Mouse (Mus musculus) CH12.LX (cell line): ENCODE measurements around the gene Slc47a1. TPM values are rescaled to one million over a fixed set of nuclear protein-coding genes. Genes with fewer than 3 reads are reported as not detected.

Source experiments
- DNase-seq: peaks from one replicate; pipeline ENCODE4 v3.0.0-alpha.2; 2013; ENCODE audit errors: extremely low read depth
- H3K27ac ChIP-seq: 2 replicates; pipeline ENCODE4 v1.5.1; 2012; ENCODE audit warnings: low read depth, mild to moderate bottlenecking, control low read depth, moderate library complexity; ENCODE audit not compliant: insufficient read depth
- H3K27me3 ChIP-seq: replicated peaks from 2 replicates; pipeline ENCODE3; 2012; ENCODE audit warnings: inconsistent platforms
- H3K36me3 ChIP-seq, 2 experiments: replicated peaks in 1 of 2; 2 replicates each; pipeline versions ENCODE3 to v1.6.1; 2012; ENCODE audit warnings: inconsistent platforms in 1 of 2, low read length in 1 of 2, mild to moderate bottlenecking in 1 of 2, mixed read lengths in 1 of 2, moderate library complexity in 1 of 2; ENCODE audit not compliant: control insufficient read depth in 1 of 2, insufficient read depth in 1 of 2
- H3K4me1 ChIP-seq, 2 experiments: 2 replicates each; pipeline ENCODE4 v1.6.1; 2012; ENCODE audit warnings: inconsistent platforms in 1 of 2, moderate library complexity in 1 of 2; ENCODE audit not compliant: insufficient read depth in 2 of 2, control insufficient read depth in 1 of 2
- H3K4me2 ChIP-seq: 2 replicates; pipeline ENCODE4 v1.6.1; 2012; ENCODE audit warnings: low read depth, mild to moderate bottlenecking, control low read depth; ENCODE audit not compliant: poor library complexity, insufficient read depth, severe bottlenecking
- H3K4me3 ChIP-seq, 3 experiments: fragments of 150-350 bp in 1 of 3; sonication (generic) in 1 of 3; replicated peaks in 1 of 3; 2 replicates each; pipeline versions ENCODE3 to v1.5.1; 2011 to 2012; ENCODE audit warnings: low read depth in 2 of 3, low read length in 2 of 3, mild to moderate bottlenecking in 2 of 3, moderate library complexity in 2 of 3, control low read depth in 1 of 3, improper control_type of control experiment in 1 of 3, inconsistent platforms in 1 of 3, mixed read lengths in 1 of 3; ENCODE audit not compliant: poor library complexity in 1 of 3
- H3K79me2 ChIP-seq: replicated peaks from 2 replicates; pipeline ENCODE4 v1.6.1; 2012; ENCODE audit warnings: mild to moderate bottlenecking, moderate library complexity; ENCODE audit not compliant: control insufficient read depth, poor library complexity, insufficient read depth, severe bottlenecking; ENCODE audit errors: extremely low read depth
- H3K9ac ChIP-seq: 2 replicates; pipeline ENCODE4 v1.6.1; 2012; ENCODE audit warnings: low read depth, mild to moderate bottlenecking, control low read depth, moderate library complexity; ENCODE audit not compliant: insufficient read depth
- H3K9me3 ChIP-seq: replicated peaks from 2 replicates; pipeline ENCODE3; 2012; ENCODE audit warnings: low read length, inconsistent platforms, mixed read lengths
- BHLHE40 ChIP-seq: IDR thresholded peaks from 2 replicates; pipeline ENCODE4 v1.6.1; 2011; ENCODE audit warnings: mild to moderate bottlenecking, low read depth, low read length, improper control_type of control experiment
- CHD1 ChIP-seq: IDR thresholded peaks from 2 replicates; pipeline ENCODE4 v1.6.1; 2012; ENCODE audit warnings: low read depth, low read length, improper control_type of control experiment, inconsistent platforms
- CHD2 ChIP-seq: IDR thresholded peaks from 2 replicates; pipeline ENCODE4 v1.6.1; 2011; ENCODE audit warnings: low read length, improper control_type of control experiment
- CTCF ChIP-seq, 2 experiments: IDR thresholded peaks in 1 of 2; conservative IDR thresholded peaks in 1 of 2; 2 replicates each; pipeline ENCODE4 v1.5.1; 2011 to 2012; ENCODE audit warnings: low read depth in 2 of 2, low read length in 2 of 2, improper control_type of control experiment in 1 of 2, inconsistent platforms in 1 of 2, mild to moderate bottlenecking in 1 of 2, moderate library complexity in 1 of 2
- ELF1 ChIP-seq: IDR thresholded peaks from 2 replicates; pipeline ENCODE4 v1.6.1; 2014; ENCODE audit warnings: low read depth, mild to moderate bottlenecking, inconsistent platforms, low read length, improper control_type of control experiment
- EP300 ChIP-seq: IDR thresholded peaks from 2 replicates; pipeline ENCODE4 v1.6.1; 2011; ENCODE audit warnings: low read length, improper control_type of control experiment
- ETS1 ChIP-seq: conservative IDR thresholded peaks from 2 replicates; pipeline ENCODE4 v1.6.1; 2012; ENCODE audit warnings: low read depth, mild to moderate bottlenecking, inconsistent platforms, low read length, improper control_type of control experiment, moderate library complexity
- GABPA ChIP-seq: IDR thresholded peaks from 2 replicates; pipeline ENCODE4 v1.6.1; 2012; ENCODE audit warnings: low read depth, low read length, improper control_type of control experiment, inconsistent platforms; ENCODE audit not compliant: insufficient replicate concordance
- HCFC1 ChIP-seq: IDR thresholded peaks from 2 replicates; pipeline ENCODE4 v1.6.1; 2012; ENCODE audit warnings: low read depth, mild to moderate bottlenecking, inconsistent platforms, low read length, improper control_type of control experiment
- IRF4 ChIP-seq: IDR thresholded peaks from 2 replicates; pipeline ENCODE4 v1.6.1; 2014; ENCODE audit warnings: low read depth, mild to moderate bottlenecking, inconsistent platforms, low read length, improper control_type of control experiment
- JUN ChIP-seq: IDR thresholded peaks from 2 replicates; pipeline ENCODE4 v1.6.1; 2011; ENCODE audit warnings: low read depth, mild to moderate bottlenecking, low read length, improper control_type of control experiment, moderate library complexity; ENCODE audit not compliant: insufficient read depth
- MAX ChIP-seq: IDR thresholded peaks from 2 replicates; pipeline ENCODE4 v1.6.1; 2011; ENCODE audit warnings: low read length, improper control_type of control experiment
- MAZ ChIP-seq: IDR thresholded peaks from 2 replicates; pipeline ENCODE4 v1.6.1; 2012; ENCODE audit warnings: low read depth, mild to moderate bottlenecking, inconsistent platforms, low read length, improper control_type of control experiment, moderate library complexity
- MEF2A ChIP-seq: IDR thresholded peaks from 2 replicates; pipeline ENCODE4 v1.6.1; 2014; ENCODE audit warnings: low read depth, mild to moderate bottlenecking, inconsistent platforms, low read length, improper control_type of control experiment, borderline replicate concordance
- NRF1 ChIP-seq: IDR thresholded peaks from 2 replicates; pipeline ENCODE4 v1.6.1; 2014; ENCODE audit warnings: low read depth, mild to moderate bottlenecking, inconsistent platforms, low read length, improper control_type of control experiment, moderate library complexity
- PAX5 ChIP-seq: IDR thresholded peaks from 2 replicates; pipeline ENCODE4 v1.6.1; 2012; ENCODE audit warnings: low read length, inconsistent platforms, mixed read lengths
- POLR2A ChIP-seq: IDR thresholded peaks from 2 replicates; pipeline ENCODE4 v1.6.1; 2011; ENCODE audit warnings: low read depth, mild to moderate bottlenecking, improper control_type of control experiment, low read length
- POLR2AphosphoS2 ChIP-seq: IDR thresholded peaks from 2 replicates; pipeline ENCODE4 v1.6.1; 2011; ENCODE audit warnings: low read depth, low read length, improper control_type of control experiment
- RAD21 ChIP-seq: IDR thresholded peaks from 2 replicates; pipeline ENCODE4 v1.6.1; 2011; ENCODE audit warnings: low read depth, mild to moderate bottlenecking, low read length, improper control_type of control experiment, moderate library complexity
- RCOR1 ChIP-seq: conservative IDR thresholded peaks from 2 replicates; pipeline ENCODE4 v1.6.1; 2012; ENCODE audit warnings: low read depth, mild to moderate bottlenecking, inconsistent platforms, low read length, improper control_type of control experiment
- SIN3A ChIP-seq: IDR thresholded peaks from 2 replicates; pipeline ENCODE4 v1.6.1; 2012; ENCODE audit warnings: low read length, improper control_type of control experiment, inconsistent platforms
- UBTF ChIP-seq: IDR thresholded peaks from 2 replicates; pipeline ENCODE4 v1.6.1; 2012; ENCODE audit warnings: low read depth, mild to moderate bottlenecking, inconsistent platforms, low read length, improper control_type of control experiment, moderate library complexity
- USF2 ChIP-seq: conservative IDR thresholded peaks from 2 replicates; pipeline ENCODE4 v1.6.1; 2011; ENCODE audit warnings: low read depth, low read length, improper control_type of control experiment
- ZMIZ1 ChIP-seq: IDR thresholded peaks from 2 replicates; pipeline ENCODE4 v1.6.1; 2012; ENCODE audit warnings: low read depth, mild to moderate bottlenecking, inconsistent platforms, low read length, improper control_type of control experiment
- dilution Hi-C: fragments of 300-500 bp; cut with MboI; formaldehyde crosslinking; loops from 2 replicates; pipeline ENCODE4 v1.14.3; 2020; ENCODE audit warnings: low sequenced_read_pairs; ENCODE audit not compliant: extremely low pct_unique_long_range_greater_than_20kb, extremely low pct_ligation_motif_present
- in situ Hi-C: fragments of 300-500 bp; cut with MboI; formaldehyde crosslinking; loops from 3 replicates; pipeline ENCODE4 v1.14.3; 2019; ENCODE audit warnings: low sequenced_read_pairs, low pct_ligation_motif_present, low pct_unique_long_range_greater_than_20kb, mixed read lengths
- polyA plus RNA-seq: library from polyadenylated mRNA; unstranded; fragments of >175 nt; gene quantifications from 2 replicates; pipeline ENCODE4 v1.2.1, GENCODE M21; 2012; ENCODE audit warnings: low read depth; ENCODE audit not compliant: insufficient read length
- total RNA-seq, 2 experiments: library from RNA; depleted of rRNA; stranded (reverse); fragments of 300-350 nt in 1 of 2; fragments of >200 nt in 1 of 2; gene quantifications; 2 replicates each; pipeline ENCODE4 v1.2.3; 2012 to 2014

The Slc47a1 gene
- total and polyA plus RNA-seq, 3 experiments, result 24.3 to 46.4 (median 29.3) TPM

GRCm38 (mm10) chr11:61356111-61356510 lies 22.0 kb downstream of the Slc47a1 start:
- Histone ChIP-seq H3K9me3 (no peaks in the 10 kb centered on the region), H3K36me3 (peaks cover 28 to 78% of the 10 kb centered on the region in 2 experiments), H3K4me2 (no peak overlapping the region), H3K4me1 (no peaks in the 10 kb centered on the region), H3K79me2 (no peaks in the 10 kb centered on the region), H3K27ac (no peak overlapping the region), H3K4me3 (no peak overlapping the region), H3K9ac (no peak overlapping the region), H3K27me3 (peaks cover 2% of the 10 kb centered on the region)
- dilution Hi-C loops (no loop called here), in situ Hi-C loops (loop anchor here (5.0 to 10.0 kb wide), 2 partner anchors 151 to 369 kb away; partner anchors contain the start of genes B9d1 and Slc5a10)
- TF ChIP-seq IRF4 (no peak), BHLHE40 (no peak), JUN (no peak), POLR2A (no peak), ELF1 (no peak), MAZ (no peak), ZMIZ1 (no peak), HCFC1 (no peak), CHD2 (no peak), POLR2AphosphoS2 (no peak), PAX5 (no peak), ETS1 (no peak), UBTF (no peak), SIN3A (no peak), EP300 (no peak), NRF1 (no peak)
- no peak for DNase-seq

GRCm38 (mm10) chr11:61355351-61355750 lies 22.8 kb downstream of the Slc47a1 start:
- dilution Hi-C loops (no loop called here), in situ Hi-C loops (loop anchor here (5.0 to 10.0 kb wide), 2 partner anchors 152 to 369 kb away; partner anchors contain the start of genes B9d1 and Slc5a10)
- H3K4me3 ChIP-seq, result no peak overlapping the region
- no peaks in the 10 kb centered on the region for H3K9me3 ChIP-seq
- H3K27ac ChIP-seq, result no peak overlapping the region
- H3K79me2 ChIP-seq, result no peaks in the 10 kb centered on the region
- no peak overlapping the region for H3K4me2 ChIP-seq
- no peaks in the 10 kb centered on the region for H3K4me1 ChIP-seq
- H3K36me3 ChIP-seq, result peaks cover 28 to 82% of the 10 kb centered on the region in 2 experiments
- no peak for DNase-seq
- no peak overlapping the region for H3K9ac ChIP-seq
- peaks cover 2% of the 10 kb centered on the region for H3K27me3 ChIP-seq
- no peak for TF ChIP-seq HCFC1
- no peak for TF ChIP-seq JUN
- no peak for TF ChIP-seq CHD1
- no peak for TF ChIP-seq MEF2A
- TF ChIP-seq USF2, result no peak
- no peak for TF ChIP-seq GABPA
- TF ChIP-seq ETS1, result no peak
- no peak for TF ChIP-seq RAD21
- no peak for TF ChIP-seq RCOR1
- TF ChIP-seq MAX, result no peak
- no peak for TF ChIP-seq CTCF (conservative IDR thresholded peaks at IDR 0.05 in 1 of 2, IDR thresholded peaks at IDR 0.05 in 1 of 2; ENCODE audit: low read depth in 2 of 2, low read length in 2 of 2)
